ENCODE assay signal across 26 mouse cellular contexts in the genomic region with DNA sequence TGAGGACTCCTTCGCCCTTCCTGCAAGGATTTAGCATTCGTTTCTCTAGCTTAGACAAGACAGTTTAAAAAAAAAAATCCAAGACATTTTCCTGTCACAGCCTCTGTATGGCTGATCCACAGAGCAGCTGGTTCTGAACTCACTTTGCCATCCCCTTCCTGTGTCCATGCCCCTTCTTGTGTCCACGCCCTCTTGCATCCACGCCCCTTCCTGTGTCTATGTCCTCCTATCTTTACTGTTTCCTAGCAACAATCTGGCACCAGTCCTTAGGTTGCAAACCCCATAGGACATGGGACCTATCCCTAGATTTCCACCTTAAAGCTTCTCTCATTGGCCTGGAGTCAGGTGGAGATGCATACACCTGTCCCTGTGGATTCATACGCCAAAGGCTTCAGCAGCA.
DNase-seq lines count a peak whose midpoint lies in the region; ATAC-seq and TF ChIP-seq lines count a peak whose summit lies in the region.
"Had no signal": no experiment of that assay in that cellular context is flagged by ENCODE, and none has a peak within 500 bp of the region (broad histone marks: within the 10 kb centered on the region; RNA-seq: fewer than 3 reads in every experiment).

No protein-coding gene starts in this region.

- no peak for TF ChIP-seq EP300 in MEL (IDR thresholded peaks at IDR 0.05; ENCODE audit: low read depth in 1 of 2, low read length in 2 of 2)

- H3K79me2 ChIP-seq in MEL (ENCODE audit: control insufficient read depth, insufficient read depth, low read length, poor library complexity): no peaks in the 10 kb centered on the region

- ATAC-seq in forebrain, embryonic 14.5 days: no peak
- ATAC-seq in hindbrain, embryonic 12.5 days (ENCODE audit: low FRiP score): no peak
- ATAC-seq: activated CD4-positive, CD25-positive, alpha-beta regulatory T cell, adult 4 months; CD4-positive, CD25-positive, alpha-beta regulatory T cell, adult 4 months; Patski had no signal

- H3K9me3 ChIP-seq in MEL (replicated peaks; ENCODE audit: insufficient read depth, low read length): no peaks in the 10 kb centered on the region
- H3K9me3 ChIP-seq in forebrain, embryonic 14.5 days (replicated peaks; ENCODE audit: control insufficient read depth, low read length): no peaks in the 10 kb centered on the region
- no peaks in the 10 kb centered on the region for H3K9me3 ChIP-seq in hindbrain, embryonic 12.5 days (replicated peaks)

- H3K4me1 ChIP-seq in MEL (ENCODE audit: control insufficient read depth in 1 of 2, insufficient read depth in 2 of 2, low read length in 2 of 2): no peaks in the 10 kb centered on the region
- H3K4me1 ChIP-seq in forebrain, embryonic 14.5 days (ENCODE audit: control insufficient read depth, insufficient read depth, low read length): no peaks in the 10 kb centered on the region
- no peaks in the 10 kb centered on the region for H3K4me1 ChIP-seq in hindbrain, embryonic 12.5 days

- no peak overlapping the region for H3K27ac ChIP-seq in MEL (ENCODE audit: control insufficient read depth, low read depth, low read length)
- H3K27ac ChIP-seq in forebrain, embryonic 14.5 days (ENCODE audit: low read depth, low read length): no peak overlapping the region
- H3K27ac ChIP-seq in hindbrain, embryonic 12.5 days: no peak overlapping the region

- DNase-seq in ES-CJ7 (ENCODE audit: low read depth, low spot score) (peak; percentile 32), MEL (ENCODE audit: low read depth, low spot score) (peak; percentile 10), R1 (ENCODE audit: low read depth, low spot score) (peak; percentile 76), ZHBTc4 (ENCODE audit: low read depth, low spot score) (peak; percentile 50)
- no peak for DNase-seq in forebrain, embryonic 14.5 days (ENCODE audit: low spot score)
- no peak for DNase-seq in kidney, postnatal 4 days
- DNase-seq in urinary bladder, postnatal 36 days (ENCODE audit: low spot score in 2 of 2): no peak
- DNase-seq: adrenal gland, adult 2 months; adrenal gland, adult 8-10 months; adrenal gland, postnatal 10 days; adrenal gland, postnatal 14 days; adrenal gland, postnatal 25 days; adrenal gland, postnatal 36 days; B cell, adult 2 months; cerebellum, adult 11 months; cerebellum, adult 11-12 months; cerebellum, adult 18-20 months; cerebellum, adult 2 months; cerebellum, adult 8-10 months; cerebellum, adult 9-10 months had no signal

- 88% methylated on average over 5 of the region's 5 CpGs for WGBS in forebrain, embryonic 14.5 days
- 91% methylated on average over 5 of the region's 5 CpGs for WGBS in hindbrain, embryonic 12.5 days

- TF ChIP-seq RAD21 in MEL (IDR thresholded peaks at IDR 0.05; ENCODE audit: low read depth, low read length): no peak

- H3K4me2 ChIP-seq in forebrain, embryonic 14.5 days (ENCODE audit: low read length): no peak overlapping the region
- no peak overlapping the region for H3K4me2 ChIP-seq in hindbrain, embryonic 12.5 days (replicated peaks)

- H3K36me3 ChIP-seq in MEL (ENCODE audit: control insufficient read depth in 1 of 2, insufficient read depth in 2 of 2, low read length in 2 of 2): no peaks in the 10 kb centered on the region
- H3K36me3 ChIP-seq in forebrain, embryonic 14.5 days (ENCODE audit: control insufficient read depth, insufficient read depth, low read length): no peaks in the 10 kb centered on the region
- H3K36me3 ChIP-seq in hindbrain, embryonic 12.5 days: no peaks in the 10 kb centered on the region
- H3K36me3 ChIP-seq: G1E had no signal

- no peak overlapping the region for H3K4me3 ChIP-seq in MEL (ENCODE audit: control insufficient read depth in 1 of 2, insufficient read depth in 1 of 2, low read depth in 2 of 2, low read length in 2 of 2)
- no peak overlapping the region for H3K4me3 ChIP-seq in forebrain, embryonic 14.5 days (ENCODE audit: low read depth, low read length)
- no peak overlapping the region for H3K4me3 ChIP-seq in hindbrain, embryonic 12.5 days

- no peak for TF ChIP-seq CTCF in MEL (IDR thresholded peaks at IDR 0.05 in 2 of 3, conservative IDR thresholded peaks at IDR 0.05 in 1 of 3; ENCODE audit: control insufficient read depth in 1 of 3, insufficient read depth in 1 of 3, low read depth in 2 of 3, low read length in 3 of 3, poor library complexity in 1 of 3, severe bottlenecking in 1 of 3)

- H3K9ac ChIP-seq in MEL (ENCODE audit: control insufficient read depth, low read depth, low read length, poor library complexity, severe bottlenecking): no peak overlapping the region
- no peak overlapping the region for H3K9ac ChIP-seq in forebrain, embryonic 14.5 days (ENCODE audit: low read length)
- no peak overlapping the region for H3K9ac ChIP-seq in hindbrain, embryonic 12.5 days

- peaks cover 0 to 4% of the 10 kb centered on the region in 2 experiments; a peak in 2 of 4 replicates for H3K27me3 ChIP-seq in MEL (ENCODE audit: control insufficient read depth in 1 of 2, insufficient read depth in 2 of 2, low read length in 2 of 2)
- no peaks in the 10 kb centered on the region for H3K27me3 ChIP-seq in forebrain, embryonic 14.5 days (replicated peaks; ENCODE audit: control insufficient read depth, insufficient read depth, low read length)
- H3K27me3 ChIP-seq in hindbrain, embryonic 12.5 days: no peaks in the 10 kb centered on the region
- H3K27me3 ChIP-seq: CH12.LX, Patski had no signal

- TF ChIP-seq POLR2A in MEL (IDR thresholded peaks at IDR 0.05; ENCODE audit: control insufficient read depth in 1 of 2, insufficient read depth in 1 of 2, low read depth in 1 of 2, low read length in 2 of 2, poor library complexity in 1 of 2): no peak

TF ChIP-seq in MEL, 35 proteins besides CTCF, POLR2A, EP300 and RAD21:
- TF ChIP-seq BHLHE40 (IDR thresholded peaks at IDR 0.05; ENCODE audit: borderline replicate concordance, low read depth, low read length): no peak
- TF ChIP-seq MYC (IDR thresholded peaks at IDR 0.05; ENCODE audit: low read depth, low read length): no peak
- no peak for TF ChIP-seq TBP (IDR thresholded peaks at IDR 0.05; ENCODE audit: low read depth, low read length)
- no peak for TF ChIP-seq POLR2AphosphoS5 (IDR thresholded peaks at IDR 0.05; ENCODE audit: borderline replicate concordance, low read depth, low read length)
- TF ChIP-seq TAL1 (IDR thresholded peaks at IDR 0.05; ENCODE audit: low read length): no peak
- no peak for TF ChIP-seq CHD2 (IDR thresholded peaks at IDR 0.05; ENCODE audit: low read length)
- TF ChIP-seq JUND (IDR thresholded peaks at IDR 0.05; ENCODE audit: low read depth, low read length): no peak
- no peak for TF ChIP-seq MEF2A (IDR thresholded peaks at IDR 0.05; ENCODE audit: extremely low read depth, insufficient replicate concordance, low read depth, low read length, poor library complexity, severe bottlenecking)
- no peak for TF ChIP-seq MAX (IDR thresholded peaks at IDR 0.05; ENCODE audit: low read length)
- no peak for TF ChIP-seq MAFK (IDR thresholded peaks at IDR 0.05; ENCODE audit: borderline replicate concordance, low read depth, low read length)
- TF ChIP-seq ZMIZ1 (IDR thresholded peaks at IDR 0.05; ENCODE audit: low read depth, low read length): no peak
- no peak for TF ChIP-seq MAZ (IDR thresholded peaks at IDR 0.05; ENCODE audit: low read depth, low read length)
- TF ChIP-seq MXI1 (IDR thresholded peaks at IDR 0.05; ENCODE audit: low read depth, low read length): no peak

Comparison
In these comparisons a context has a peak if more than half of its experiments do, and no peak if none do; other contexts are left out.
1. DNase-seq: peak in ES-CJ7 (single experiment), MEL (single experiment), R1 (single experiment) and ZHBTc4 (single experiment); none in forebrain, embryonic 14.5 days (single experiment), kidney, postnatal 4 days (0 of 2) and urinary bladder, postnatal 36 days (0 of 2).